31 mouse cellular contexts compared by ENCODE assay signal in genomic region chr4:155779498-155779897, GRCm38 (mm10). TPM values are rescaled to one million over a fixed set of nuclear protein-coding genes. Genes with fewer than 3 reads are reported as not detected.
A peak's percentile ranks its signal among the peaks of the same experiment; 100 is the strongest.
DNase-seq lines count a peak whose midpoint lies in the region; TF ChIP-seq lines count a peak whose summit lies in the region.
"Had no signal": no experiment of that assay in that cellular context is flagged by ENCODE, and none has a peak within 500 bp of the region (broad histone marks: within the 10 kb centered on the region; RNA-seq: fewer than 3 reads in every experiment).

No protein-coding gene starts in this region.

- no peak overlapping the region for H3K9ac ChIP-seq in heart, adult 2 months (ENCODE audit: low read depth, low read length)
- H3K9ac ChIP-seq: forebrain, postnatal 0 days; heart, embryonic 12.5 days; heart, embryonic 15.5 days; hindbrain, embryonic 13.5 days; intestine, embryonic 15.5 days had no signal

- no peaks in the 10 kb centered on the region for H3K36me3 ChIP-seq in heart, adult 2 months (ENCODE audit: control insufficient read depth, insufficient read depth, low read length)
- no peaks in the 10 kb centered on the region for H3K36me3 ChIP-seq in C2C12 (ENCODE audit: control insufficient read depth, insufficient read depth)
- H3K36me3 ChIP-seq: heart, embryonic 12.5 days; heart, embryonic 15.5 days; hindbrain, embryonic 10.5 days; hindbrain, embryonic 13.5 days; intestine, embryonic 15.5 days had no signal

- H3K4me3 ChIP-seq in heart, adult 2 months, result no peak overlapping the region
- H3K4me3 ChIP-seq in C2C12 (ENCODE audit: insufficient read depth, poor library complexity, severe bottlenecking), result no peak overlapping the region
- no peak overlapping the region for H3K4me3 ChIP-seq in embryonic fibroblast, embryonic 13.5 days (ENCODE audit: insufficient read depth, low read length)
- H3K4me3 ChIP-seq: heart, embryonic 12.5 days; heart, embryonic 15.5 days; hindbrain, embryonic 10.5 days; hindbrain, embryonic 13.5 days; intestine, embryonic 15.5 days had no signal

- intact Hi-C loops in heart, adult 2 months (cut with DNase I), result no loop called here

- H3K79me3 ChIP-seq in C2C12 (ENCODE audit: low read depth), result no peaks in the 10 kb centered on the region

- no peak for TF ChIP-seq EP300 in heart, adult 2 months (IDR thresholded peaks at IDR 0.05; ENCODE audit: insufficient read depth, low read depth, low read length)

- peak overlapping the region; percentile 47 for H3K27ac ChIP-seq in heart, adult 2 months
- H3K27ac ChIP-seq in embryonic fibroblast, embryonic 13.5 days (ENCODE audit: insufficient read depth, low read length), result peak overlapping the region; percentile 68; the same call in 1 of the 2 replicates
- H3K27ac ChIP-seq: heart, embryonic 15.5 days; hindbrain, embryonic 13.5 days; intestine, embryonic 15.5 days had no signal

- TF ChIP-seq POLR2A in heart, adult 2 months (IDR thresholded peaks at IDR 0.05; ENCODE audit: insufficient read depth, low read depth, low read length), result no peak
- no peak for TF ChIP-seq POLR2A in embryonic fibroblast, embryonic 13.5 days (IDR thresholded peaks at IDR 0.05; ENCODE audit: low read depth, low read length)

- WGBS in heart, adult 2 months, result 83% methylated on average over 4 of the region's 4 CpGs

- no peaks in the 10 kb centered on the region for H3K27me3 ChIP-seq in heart, adult 2 months (ENCODE audit: control insufficient read depth, insufficient read depth, low read length)
- H3K27me3 ChIP-seq in C2C12 (ENCODE audit: control insufficient read depth, insufficient read depth, insufficient read length), result no peaks in the 10 kb centered on the region
- H3K27me3 ChIP-seq: heart, embryonic 15.5 days; intestine, embryonic 15.5 days; Patski had no signal

- DNase-seq in heart, adult 2 months, result no peak
- DNase-seq in heart, adult 9 months (ENCODE audit: low spot score in 2 of 2), result no peak
- no peak for DNase-seq in adrenal gland, adult 2 months
- DNase-seq in thymus, adult 18-20 months, result no peak
- DNase-seq: adrenal gland, postnatal 14 days; cerebellum, adult 11-12 months; cerebellum, postnatal 14 days; forebrain, postnatal 0 days; gastrocnemius, postnatal 10 days; gastrocnemius, postnatal 36 days; heart, postnatal 10 days; heart, postnatal 36 days; kidney, adult 11 months had no signal

- no peaks in the 10 kb centered on the region for H3K79me2 ChIP-seq in heart, adult 2 months (replicated peaks; ENCODE audit: control insufficient read depth, insufficient read depth, low read length)
- no peaks in the 10 kb centered on the region for H3K79me2 ChIP-seq in C2C12 (ENCODE audit: control insufficient read depth, insufficient read depth)

- TF ChIP-seq CTCF in heart, adult 2 months (IDR thresholded peaks at IDR 0.05), result no peak
- no peak for TF ChIP-seq CTCF in C2C12 (IDR thresholded peaks at IDR 0.05; ENCODE audit: control insufficient read depth, insufficient read depth, insufficient read length)
- no peak for TF ChIP-seq CTCF in embryonic fibroblast, embryonic 13.5 days (IDR thresholded peaks at IDR 0.05; ENCODE audit: borderline replicate concordance, insufficient read depth, low read length)

- H3K4me1 ChIP-seq in heart, adult 2 months (ENCODE audit: control insufficient read depth, insufficient read depth, low read length), result peaks cover 32% of the 10 kb centered on the region
- H3K4me1 ChIP-seq in embryonic fibroblast, embryonic 13.5 days (ENCODE audit: control insufficient read depth, insufficient read depth, low read length), result peaks cover 8% of the 10 kb centered on the region

- no peak overlapping the region for H3ac ChIP-seq in C2C12 (ENCODE audit: control insufficient read depth, insufficient read length, low read depth)

TF ChIP-seq in C2C12, 6 proteins besides CTCF, POLR2A, EP300 and RAD21:
- TF ChIP-seq MAX (IDR thresholded peaks at IDR 0.05) (no peak), FOSL1 (IDR thresholded peaks at IDR 0.05; ENCODE audit: insufficient read depth, low read length, poor library complexity, severe bottlenecking) (no peak), MYOD1 (IDR thresholded peaks at IDR 0.05; ENCODE audit: control insufficient read depth, insufficient read length, low read depth) (peak; percentile 58), USF1 (IDR thresholded peaks at IDR 0.05; ENCODE audit: low read depth) (no peak), CEBPB (IDR thresholded peaks at IDR 0.05; ENCODE audit: low read depth) (no peak), MYOG (IDR thresholded peaks at IDR 0.05; ENCODE audit: control insufficient read depth, extremely low read depth, insufficient read length) (no peak)
TF ChIP-seq in C2C12: peak in this region for 1.

RNA-seq across cellular contexts. Expression of gene Vwa1, which starts 5.0 kb away (rescaled TPM):
- total RNA-seq in heart, adult 2 months (2021), result 1 to 10 TPM; 6.4 to 9.8 TPM
- 14.4 and 21.7 TPM in 2 replicates for polyA plus RNA-seq in heart, adult 2 months (2012; rRNA removed)
- polyA plus RNA-seq in C2C12 (2012; fragmentation: generic; extraction: Trizol), result 1.0 TPM
- polyA plus RNA-seq in embryonic fibroblast, embryonic 13.5 days (2011; ENCODE audit: insufficient read length, low read depth, missing spikeins), result 0.67 and 0.77 TPM in 2 replicates
- 1 to 10 TPM; 2.5 to 4.8 TPM for total RNA-seq in adrenal gland, adult 2 months (2021)
- 9.4 and 12.0 TPM in 2 replicates for polyA plus RNA-seq in adrenal gland, adult 2 months (2012; rRNA removed)

RNA-seq across cellular contexts. Expression of gene Tmem88b, which starts 6.2 kb away (rescaled TPM):
- 1 to 10 TPM in 1 of 2 experiments, under 1 TPM in 1; 0.84 to 1.1 TPM for total RNA-seq in heart, adult 2 months (2021)
- 0.96 and 2.0 TPM in 2 replicates for polyA plus RNA-seq in heart, adult 2 months (2012; rRNA removed)
- 0.18 TPM for polyA plus RNA-seq in C2C12 (2012; fragmentation: generic; extraction: Trizol)
- 0.25 and 0.52 TPM in 2 replicates for polyA plus RNA-seq in embryonic fibroblast, embryonic 13.5 days (2011; ENCODE audit: insufficient read length, low read depth, missing spikeins)
- under 1 TPM; 0.52 to 0.62 TPM for total RNA-seq in adrenal gland, adult 2 months (2021)
- 0.81 and 0.97 TPM in 2 replicates for polyA plus RNA-seq in adrenal gland, adult 2 months (2012; rRNA removed)
- total RNA-seq: granulocyte monocyte progenitor cell, adult 5-6 weeks had no signal

RNA-seq across cellular contexts. Expression of gene Ankrd65, which starts 10.7 kb away (rescaled TPM):
- total RNA-seq in heart, adult 2 months (2021), result not detected
- 0.41 TPM in 1 of 2 replicates, not detected in the other for polyA plus RNA-seq in heart, adult 2 months (2012; rRNA removed)
- polyA plus RNA-seq in C2C12 (2012; fragmentation: generic; extraction: Trizol), result not detected
- not detected in 2 replicates for polyA plus RNA-seq in embryonic fibroblast, embryonic 13.5 days (2011; ENCODE audit: insufficient read length, low read depth, missing spikeins)
- total RNA-seq in adrenal gland, adult 2 months (2021), result not detected
- polyA plus RNA-seq in adrenal gland, adult 2 months (2012; rRNA removed), result 0.11 and 0.16 TPM in 2 replicates
- total RNA-seq: adrenal gland, adult 18-20 months; adrenal gland, postnatal 14 days; adrenal gland, postnatal 4 days; forebrain, postnatal 0 days; gastrocnemius, postnatal 10 days; gastrocnemius, postnatal 36 days; granulocyte monocyte progenitor cell, adult 5-6 weeks; heart, adult 8-10 months; heart, postnatal 10 days; heart, postnatal 36 days had no signal
- polyA plus RNA-seq: embryonic facial prominence, embryonic 11.5 days; embryonic facial prominence, embryonic 14.5 days; forebrain, embryonic 11.5 days; forebrain, embryonic 14.5 days; forebrain, postnatal 0 days; frontal cortex, adult 2 months; heart, embryonic 12.5 days; heart, embryonic 15.5 days; hindbrain, embryonic 13.5 days; hindbrain, embryonic 16.5 days; intestine, embryonic 15.5 days; Patski had no signal

RNA-seq across cellular contexts. Expression of gene Atad3a, which starts 18.6 kb away (rescaled TPM):
- total RNA-seq in heart, adult 2 months (2021), result 10 to 100 TPM; 42.3 to 47.7 TPM
- polyA plus RNA-seq in heart, adult 2 months (2012; rRNA removed), result 83.7 and 85.4 TPM in 2 replicates
- polyA plus RNA-seq in C2C12 (2012; fragmentation: generic; extraction: Trizol), result 72.9 TPM
- polyA plus RNA-seq in embryonic fibroblast, embryonic 13.5 days (2011; ENCODE audit: insufficient read length, low read depth, missing spikeins), result 48.8 and 55.2 TPM in 2 replicates
- 10 to 100 TPM; 71.4 to 90.7 TPM for total RNA-seq in adrenal gland, adult 2 months (2021)
- 226 and 242 TPM in 2 replicates for polyA plus RNA-seq in adrenal gland, adult 2 months (2012; rRNA removed)

RNA-seq across cellular contexts. Expression of gene Mrpl20, which starts 23.2 kb away (rescaled TPM):
- total RNA-seq in heart, adult 2 months (2021), result 10 to 100 TPM; 69.9 to 77.9 TPM
- 49.6 and 50.7 TPM in 2 replicates for polyA plus RNA-seq in heart, adult 2 months (2012; rRNA removed)
- 262 TPM for polyA plus RNA-seq in C2C12 (2012; fragmentation: generic; extraction: Trizol)
- polyA plus RNA-seq in embryonic fibroblast, embryonic 13.5 days (2011; ENCODE audit: insufficient read length, low read depth, missing spikeins), result 115 and 129 TPM in 2 replicates
- total RNA-seq in adrenal gland, adult 2 months (2021), result 100 to 1,000 TPM; 122 to 141 TPM
- 42.1 and 65.2 TPM in 2 replicates for polyA plus RNA-seq in adrenal gland, adult 2 months (2012; rRNA removed)
